Mouse (Mus musculus): ENCODE data around the gene Gatad2a.

The Gatad2a gene

GRCm38 (mm10) chr8:69900895-69901451 lies 95.2 kb downstream of the Gatad2a start:
- no peak for DNase-seq (ENCODE audit: low spot score in 2 of 2)

- DNase-seq (ENCODE audit: low spot score in 2 of 2) = no peak
Observed at GRCm38 (mm10) chr8:69899876-69900275, 96.3 kb downstream of the Gatad2a start.

- no peak for DNase-seq (ENCODE audit: low spot score in 2 of 2)
Observed at GRCm38 (mm10) chr8:69897857-69898256, 98.3 kb downstream of the Gatad2a start.

- no peak for DNase-seq (ENCODE audit: low spot score in 2 of 2)
Observed at GRCm38 (mm10) chr8:69895772-69896451, 100.3 kb downstream of the Gatad2a start.

GRCm38 (mm10) chr8:69894836-69895332 lies 101.3 kb downstream of the Gatad2a start:
- no peak for DNase-seq (ENCODE audit: low spot score in 2 of 2)

GRCm38 (mm10) chr8:69893863-69894262 lies 102.3 kb downstream of the Gatad2a start:
- DNase-seq (ENCODE audit: low spot score in 2 of 2) = peak in 1 of 2 experiments; percentile 71

GRCm38 (mm10) chr8:69890813-69891241 lies 105.4 kb downstream of the Gatad2a start:
- peak in 1 of 2 experiments; percentile 64 for DNase-seq (ENCODE audit: low spot score in 2 of 2)

GRCm38 (mm10) chr8:69888902-69889301 lies 107.3 kb downstream of the Gatad2a start:
- DNase-seq (ENCODE audit: low spot score in 2 of 2) = no peak

- no peak for DNase-seq (ENCODE audit: low spot score in 2 of 2)
Observed at GRCm38 (mm10) chr8:69888244-69888866, 107.8 kb downstream of the Gatad2a start.

GRCm38 (mm10) chr8:69887289-69888243 lies 108.6 kb downstream of the Gatad2a start, which contains the start of gene Cilp2:
Gene Cilp2, minus strand, starts transcription at chr8:69887687.
- no peak for DNase-seq (ENCODE audit: low spot score in 2 of 2)

GRCm38 (mm10) chr8:69884141-69884540 lies 112.0 kb downstream of the Gatad2a start:
- DNase-seq (ENCODE audit: low spot score in 2 of 2) = no peak

- DNase-seq (ENCODE audit: low spot score in 2 of 2) = no peak
Observed at GRCm38 (mm10) chr8:69882833-69883600, 113.2 kb downstream of the Gatad2a start.

- peak; percentile 49 to 77 for DNase-seq (ENCODE audit: low spot score in 2 of 2)
Observed at GRCm38 (mm10) chr8:69882021-69882756, 114.0 kb downstream of the Gatad2a start.

- DNase-seq (ENCODE audit: low spot score in 2 of 2) = no peak
Observed at GRCm38 (mm10) chr8:69881261-69881865, 114.8 kb downstream of the Gatad2a start.

- DNase-seq (ENCODE audit: low spot score in 2 of 2) = no peak
Observed at GRCm38 (mm10) chr8:69880841-69881240, 115.3 kb downstream of the Gatad2a start.

GRCm38 (mm10) chr8:69879678-69880077 lies 116.5 kb downstream of the Gatad2a start:
- DNase-seq (ENCODE audit: low spot score in 2 of 2) = no peak

GRCm38 (mm10) chr8:69877992-69878391 lies 118.2 kb downstream of the Gatad2a start:
- DNase-seq (ENCODE audit: low spot score in 2 of 2) = no peak

- no peak for DNase-seq (ENCODE audit: low spot score in 2 of 2)
Observed at GRCm38 (mm10) chr8:69877396-69877795, 118.8 kb downstream of the Gatad2a start.

- DNase-seq (ENCODE audit: low spot score in 2 of 2) = no peak
Observed at GRCm38 (mm10) chr8:69876967-69877366, 119.2 kb downstream of the Gatad2a start.

- DNase-seq (ENCODE audit: low spot score in 2 of 2) = no peak
Observed at GRCm38 (mm10) chr8:69876097-69876496, 120.1 kb downstream of the Gatad2a start.
